Mouse (Mus musculus): ENCODE measurements at regions not wholly inside any gene's neighbourhood (a gene's known extent, or its start where the extent isn't known, plus 50 kb on each side); places are given as distances from the start of the nearest gene placed in this dataset.

- no peak overlapping the region for H3K4me3 ChIP-seq
- TF ChIP-seq POLR2A (IDR thresholded peaks at IDR 0.05; ENCODE audit: insufficient read length, low read depth) (no peak), CEBPB (IDR thresholded peaks at IDR 0.05; ENCODE audit: insufficient read depth, poor library complexity, severe bottlenecking) (no peak), USF1 (IDR thresholded peaks at IDR 0.05; ENCODE audit: low read depth) (no peak), REST (IDR thresholded peaks at IDR 0.05; ENCODE audit: insufficient read depth, insufficient read length) (no peak), MAX (IDR thresholded peaks at IDR 0.05; ENCODE audit: low read depth) (no peak)
- H3K36me3 ChIP-seq (ENCODE audit: control insufficient read depth, insufficient read depth): no peaks in the 10 kb centered on the region
- H3K27me3 ChIP-seq (ENCODE audit: control insufficient read depth, insufficient read depth, insufficient read length): no peaks in the 10 kb centered on the region
- H3ac ChIP-seq (ENCODE audit: control insufficient read depth, insufficient read length): no peak overlapping the region
- H3K79me2 ChIP-seq (ENCODE audit: control insufficient read depth, insufficient read depth): no peaks in the 10 kb centered on the region
- H3K4me2 ChIP-seq (ENCODE audit: low read depth): no peak overlapping the region
Measured at GRCm38 (mm10) chr12:12993894-12994714, 52.4 kb upstream of the Mycn start.
